Mouse (Mus musculus): ENCODE results near the gene Clk2.

Clk2 gene

DNA sequence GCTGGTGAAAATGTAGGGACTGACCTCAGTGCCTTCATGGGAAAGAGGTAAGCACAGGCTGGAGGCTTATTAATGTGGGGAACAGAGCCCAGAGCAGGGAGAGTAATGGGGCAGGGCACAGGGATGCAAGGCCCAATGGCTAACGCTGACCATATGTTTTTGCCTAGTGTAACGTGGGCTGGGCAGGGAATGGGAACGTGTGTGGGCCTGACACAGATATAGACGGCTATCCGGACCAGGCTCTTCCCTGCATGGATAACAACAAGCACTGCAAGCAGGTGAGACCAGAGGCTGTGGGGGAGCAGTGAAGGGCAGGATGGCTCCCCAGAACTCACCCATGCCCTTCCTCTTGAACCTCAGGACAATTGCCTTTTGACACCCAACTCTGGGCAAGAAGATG is 56.6 kb downstream of the Clk2 start:
- no peak for DNase-seq (ENCODE audit: low read depth, low spot score)

DNA sequence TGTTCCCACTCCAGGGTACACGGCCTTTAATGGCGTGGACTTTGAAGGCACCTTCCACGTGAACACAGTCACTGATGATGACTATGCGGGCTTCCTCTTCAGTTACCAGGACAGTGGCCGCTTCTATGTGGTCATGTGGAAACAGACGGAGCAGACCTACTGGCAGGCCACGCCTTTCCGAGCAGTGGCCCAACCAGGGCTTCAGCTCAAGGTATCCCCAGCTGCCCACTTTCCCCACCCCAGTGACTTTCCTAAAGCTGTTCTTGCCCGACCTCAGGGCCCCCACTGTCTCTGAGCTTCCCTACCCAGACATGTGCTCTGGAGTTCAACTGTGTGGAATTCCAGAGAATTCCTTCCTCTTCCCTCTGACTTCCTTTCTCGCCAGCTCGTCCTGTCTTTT is 60.2 kb downstream of the Clk2 start:
- no peak for DNase-seq (ENCODE audit: low read depth, low spot score)

DNA sequence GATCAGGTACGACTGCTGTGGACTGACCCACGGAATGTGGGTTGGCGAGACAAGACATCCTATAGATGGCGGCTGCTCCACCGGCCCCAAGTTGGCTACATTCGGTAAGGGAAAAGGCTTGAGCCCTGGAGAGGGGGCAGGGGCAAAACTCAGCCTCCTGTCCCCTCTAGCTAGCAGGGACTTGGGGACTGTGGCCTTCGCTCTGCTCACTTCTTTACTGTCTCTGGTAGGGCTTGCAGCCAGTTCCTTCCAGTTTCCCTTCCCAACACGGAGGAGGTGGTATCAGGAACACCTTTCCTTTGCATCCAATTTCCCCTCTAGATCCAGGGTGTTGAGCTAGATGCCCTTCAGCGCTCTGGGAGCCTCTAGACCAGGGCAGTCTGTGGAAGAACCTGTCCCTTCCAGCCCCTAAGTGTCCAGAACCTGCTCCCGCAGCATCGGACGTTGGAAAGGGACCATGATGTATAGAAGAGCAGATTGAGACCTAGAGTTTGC is 60.8 kb downstream of the Clk2 start:
- DNase-seq (ENCODE audit: low read depth, low spot score): no peak

DNA sequence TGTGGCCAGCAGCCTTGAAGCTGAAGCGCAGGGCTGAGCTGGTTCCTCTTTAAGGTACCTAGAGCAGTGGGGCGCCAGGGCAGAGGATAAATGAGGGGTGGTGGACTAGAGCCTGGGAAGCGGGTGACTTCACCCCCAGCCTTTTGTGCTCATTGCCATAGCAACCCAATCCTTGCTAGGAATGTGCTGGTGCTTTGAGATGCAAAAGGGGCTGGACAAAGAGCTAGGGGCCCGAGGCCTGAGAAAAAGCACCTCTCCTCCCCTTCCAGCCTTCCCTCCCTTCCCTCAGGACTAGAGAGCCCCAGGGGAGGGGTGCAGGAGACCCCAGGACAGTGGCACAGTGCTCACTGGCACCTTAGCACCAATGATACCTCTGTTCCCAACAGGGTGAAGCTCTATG is 61.3 kb downstream of the Clk2 start:
- no peak for DNase-seq (ENCODE audit: low read depth, low spot score)

DNA sequence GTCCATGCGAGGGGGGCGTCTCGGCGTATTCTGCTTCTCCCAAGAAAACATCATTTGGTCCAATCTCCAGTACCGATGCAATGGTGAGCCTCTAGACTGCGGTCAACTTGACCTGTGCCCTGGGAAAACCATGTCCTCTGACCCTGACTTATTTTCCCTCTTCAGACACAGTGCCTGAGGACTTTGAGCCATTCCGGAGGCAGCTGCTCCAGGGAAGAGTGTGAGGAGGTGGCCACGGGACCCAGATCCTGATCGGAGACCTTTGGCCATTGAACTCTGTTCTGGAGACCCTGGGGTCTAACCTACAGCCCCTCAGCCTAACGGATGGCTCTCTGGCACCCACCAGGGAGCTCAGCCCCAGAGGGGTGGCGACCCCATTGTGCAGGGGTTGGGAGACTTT is 61.8 kb downstream of the Clk2 start:
- no peak for DNase-seq (ENCODE audit: low read depth, low spot score)

All from WW6 (cell line).